ENCODE assay signal across 29 mouse cellular contexts in the genomic region with DNA sequence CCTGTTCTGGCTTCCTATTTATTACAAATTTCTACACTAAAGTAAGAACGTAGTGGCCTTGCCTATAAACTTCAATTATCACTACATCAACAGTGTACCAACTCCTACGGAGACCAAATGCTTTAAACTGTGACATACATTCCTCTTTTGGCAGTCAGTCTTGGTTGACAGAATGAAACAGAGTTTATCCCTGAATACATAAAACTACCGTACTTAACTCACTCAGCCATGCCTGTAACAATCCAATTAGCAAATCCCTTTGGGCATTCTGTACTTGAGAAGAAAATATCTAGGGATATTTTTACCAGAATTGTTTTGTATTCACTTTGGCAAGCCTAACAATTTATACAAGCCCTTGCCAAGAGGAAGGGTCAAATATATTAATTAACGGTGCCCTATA.
A peak's percentile ranks its signal among the peaks of the same experiment; 100 is the strongest.
DNase-seq lines count a peak whose midpoint lies in the region; ATAC-seq and TF ChIP-seq lines count a peak whose summit lies in the region.
"Had no signal": no experiment of that assay in that cellular context is flagged by ENCODE, and none has a peak within 500 bp of the region (broad histone marks: within the 10 kb centered on the region; RNA-seq: fewer than 3 reads in every experiment).

No protein-coding gene starts in this region.

- peak; percentile 67 for DNase-seq in embryonic facial prominence, embryonic 14.5 days (ENCODE audit: low spot score)
- no peak for DNase-seq in embryonic facial prominence, embryonic 10.5 days (ENCODE audit: low spot score)
- no peak for DNase-seq in midbrain, embryonic 11.5 days (ENCODE audit: low spot score, missing footprints)
- DNase-seq in midbrain, embryonic 10.5 days (ENCODE audit: low spot score): no peak
- peak; percentile 54 for DNase-seq in midbrain, postnatal 0 days (ENCODE audit: low spot score)
- no peak for DNase-seq in heart, adult 8-10 months (ENCODE audit: low spot score)
- DNase-seq: adrenal gland, postnatal 10 days; cerebellum, adult 11-12 months; cerebellum, adult 9-11 months; gastrocnemius, postnatal 10 days; kidney, adult 11 months; kidney, postnatal 25 days; thymus, adult 18-20 months; thymus, postnatal 25 days had no signal

- no peak for TF ChIP-seq CTCF in midbrain, postnatal 0 days (IDR thresholded peaks at IDR 0.05)

- H3K4me1 ChIP-seq in embryonic facial prominence, embryonic 14.5 days (ENCODE audit: control insufficient read depth, insufficient read depth, low read length): no peaks in the 10 kb centered on the region
- no peaks in the 10 kb centered on the region for H3K4me1 ChIP-seq in embryonic facial prominence, embryonic 10.5 days
- H3K4me1 ChIP-seq in midbrain, embryonic 11.5 days (ENCODE audit: control insufficient read depth, insufficient read depth, low read length): no peaks in the 10 kb centered on the region
- H3K4me1 ChIP-seq in midbrain, embryonic 10.5 days: no peaks in the 10 kb centered on the region
- no peaks in the 10 kb centered on the region for H3K4me1 ChIP-seq in midbrain, postnatal 0 days (ENCODE audit: insufficient read depth, low read length)
- H3K4me1 ChIP-seq: heart, embryonic 10.5 days; heart, embryonic 15.5 days; hindbrain, embryonic 13.5 days; kidney, embryonic 15.5 days; limb, embryonic 12.5 days; liver, embryonic 15.5 days; lung, embryonic 15.5 days had no signal

- no peaks in the 10 kb centered on the region for H3K9me3 ChIP-seq in embryonic facial prominence, embryonic 14.5 days (ENCODE audit: control insufficient read depth, low read length)
- no peaks in the 10 kb centered on the region for H3K9me3 ChIP-seq in embryonic facial prominence, embryonic 10.5 days
- no peaks in the 10 kb centered on the region for H3K9me3 ChIP-seq in midbrain, embryonic 11.5 days (ENCODE audit: control insufficient read depth, low read length)
- no peaks in the 10 kb centered on the region for H3K9me3 ChIP-seq in midbrain, embryonic 10.5 days (replicated peaks)
- H3K9me3 ChIP-seq in midbrain, postnatal 0 days (ENCODE audit: low read length): no peaks in the 10 kb centered on the region
- H3K9me3 ChIP-seq: G1E; heart, embryonic 10.5 days; heart, embryonic 15.5 days; hindbrain, embryonic 13.5 days; kidney, embryonic 15.5 days; limb, embryonic 12.5 days; liver, embryonic 15.5 days; lung, embryonic 15.5 days had no signal

- no peak; the same call in 1 of the 2 replicates for ATAC-seq in embryonic facial prominence, embryonic 14.5 days (ENCODE audit: low read depth)
- peak; percentile 55; the same call in 1 of the 2 replicates for ATAC-seq in midbrain, embryonic 11.5 days (ENCODE audit: low FRiP score)
- no peak for ATAC-seq in midbrain, postnatal 0 days (ENCODE audit: low FRiP score)
- ATAC-seq in erythroid progenitor cell, adult 5-6 weeks (replicated peaks; ENCODE audit: low FRiP score, poor library complexity, severe bottlenecking): no peak
- ATAC-seq: forebrain, embryonic 16.5 days; inflammation-experienced regulatory T-cells, adult 6 months; Patski had no signal

- no peaks in the 10 kb centered on the region for H3K27me3 ChIP-seq in embryonic facial prominence, embryonic 14.5 days (replicated peaks; ENCODE audit: control insufficient read depth, insufficient read depth, low read length)
- H3K27me3 ChIP-seq in embryonic facial prominence, embryonic 10.5 days (replicated peaks; ENCODE audit: low read depth, poor library complexity, severe bottlenecking): no peaks in the 10 kb centered on the region
- H3K27me3 ChIP-seq in midbrain, embryonic 11.5 days (ENCODE audit: control insufficient read depth, insufficient read depth, low read length): no peaks in the 10 kb centered on the region
- H3K27me3 ChIP-seq in midbrain, embryonic 10.5 days (ENCODE audit: low read depth, poor library complexity, severe bottlenecking): no peaks in the 10 kb centered on the region
- H3K27me3 ChIP-seq in midbrain, postnatal 0 days (ENCODE audit: insufficient read depth, low read length): no peaks in the 10 kb centered on the region
- H3K27me3 ChIP-seq: heart, embryonic 15.5 days; hindbrain, embryonic 13.5 days; kidney, embryonic 15.5 days; limb, embryonic 12.5 days; liver, embryonic 15.5 days; lung, embryonic 15.5 days; Patski had no signal

- H3K4me3 ChIP-seq in embryonic facial prominence, embryonic 14.5 days (ENCODE audit: low read depth, low read length): no peak overlapping the region
- H3K4me3 ChIP-seq in embryonic facial prominence, embryonic 10.5 days: no peak overlapping the region
- H3K4me3 ChIP-seq in midbrain, embryonic 11.5 days (ENCODE audit: low read depth, low read length): no peak overlapping the region
- no peak overlapping the region for H3K4me3 ChIP-seq in midbrain, embryonic 10.5 days
- H3K4me3 ChIP-seq in midbrain, postnatal 0 days (ENCODE audit: low read depth, low read length): no peak overlapping the region
- H3K4me3 ChIP-seq: heart, embryonic 10.5 days; heart, embryonic 15.5 days; hindbrain, embryonic 13.5 days; kidney, embryonic 15.5 days; layer of hippocampus, adult 2 months; left cerebral cortex, adult 2 months; limb, embryonic 12.5 days; liver, embryonic 15.5 days; lung, embryonic 15.5 days had no signal

- no peaks in the 10 kb centered on the region for H3K36me3 ChIP-seq in embryonic facial prominence, embryonic 14.5 days (ENCODE audit: control insufficient read depth, insufficient read depth, low read length)
- H3K36me3 ChIP-seq in embryonic facial prominence, embryonic 10.5 days (replicated peaks): no peaks in the 10 kb centered on the region
- no peaks in the 10 kb centered on the region for H3K36me3 ChIP-seq in midbrain, embryonic 11.5 days (ENCODE audit: control insufficient read depth, insufficient read depth, low read length)
- no peaks in the 10 kb centered on the region for H3K36me3 ChIP-seq in midbrain, embryonic 10.5 days
- no peaks in the 10 kb centered on the region for H3K36me3 ChIP-seq in midbrain, postnatal 0 days (ENCODE audit: insufficient read depth, low read length)
- H3K36me3 ChIP-seq: G1E; heart, embryonic 10.5 days; heart, embryonic 15.5 days; hindbrain, embryonic 13.5 days; kidney, embryonic 15.5 days; limb, embryonic 12.5 days; liver, embryonic 15.5 days; lung, embryonic 15.5 days had no signal

- H3K9ac ChIP-seq in embryonic facial prominence, embryonic 14.5 days (ENCODE audit: low read depth, low read length): no peak overlapping the region
- no peak overlapping the region for H3K9ac ChIP-seq in midbrain, embryonic 11.5 days (ENCODE audit: low read length)
- H3K9ac ChIP-seq in midbrain, postnatal 0 days (replicated peaks; ENCODE audit: low read length, poor library complexity, severe bottlenecking): no peak overlapping the region
- H3K9ac ChIP-seq: heart, embryonic 15.5 days; hindbrain, embryonic 13.5 days; kidney, embryonic 15.5 days; limb, embryonic 12.5 days; liver, embryonic 15.5 days; lung, embryonic 15.5 days had no signal

- H3K27ac ChIP-seq in embryonic facial prominence, embryonic 14.5 days (replicated peaks; ENCODE audit: low read depth, low read length): no peak overlapping the region
- H3K27ac ChIP-seq in embryonic facial prominence, embryonic 10.5 days (replicated peaks): no peak overlapping the region
- H3K27ac ChIP-seq in midbrain, embryonic 11.5 days (ENCODE audit: low read depth, low read length): no peak overlapping the region
- no peak overlapping the region for H3K27ac ChIP-seq in midbrain, embryonic 10.5 days (replicated peaks)
- H3K27ac ChIP-seq in midbrain, postnatal 0 days (ENCODE audit: low read depth, low read length): no peak overlapping the region
- H3K27ac ChIP-seq: heart, embryonic 10.5 days; heart, embryonic 15.5 days; hindbrain, embryonic 13.5 days; kidney, embryonic 15.5 days; layer of hippocampus, adult 2 months; left cerebral cortex, adult 2 months; limb, embryonic 12.5 days; liver, embryonic 15.5 days; lung, embryonic 15.5 days; stomach, postnatal 0 days had no signal

- WGBS in embryonic facial prominence, embryonic 14.5 days: 40% methylated on average over 4 of the region's 4 CpGs
- 67% methylated on average over 4 of the region's 4 CpGs for WGBS in embryonic facial prominence, embryonic 10.5 days
- 37% methylated on average over 4 of the region's 4 CpGs for WGBS in midbrain, embryonic 11.5 days
- 65% methylated on average over 4 of the region's 4 CpGs for WGBS in midbrain, embryonic 10.5 days
- WGBS in midbrain, postnatal 0 days: 15% methylated on average over 4 of the region's 4 CpGs

- no peak overlapping the region for H3K4me2 ChIP-seq in embryonic facial prominence, embryonic 14.5 days (ENCODE audit: low read depth, low read length)
- no peak overlapping the region for H3K4me2 ChIP-seq in midbrain, embryonic 11.5 days
- no peak overlapping the region for H3K4me2 ChIP-seq in midbrain, postnatal 0 days (ENCODE audit: low read depth, low read length, poor library complexity, severe bottlenecking)
- H3K4me2 ChIP-seq: heart, embryonic 15.5 days; hindbrain, embryonic 13.5 days; kidney, embryonic 15.5 days; limb, embryonic 12.5 days; liver, embryonic 15.5 days; lung, embryonic 15.5 days had no signal

Comparison
In these comparisons a context has a peak if more than half of its experiments do, and no peak if none do; other contexts are left out.
1. DNase-seq: peak in embryonic facial prominence, embryonic 14.5 days (single experiment) and midbrain, postnatal 0 days (single experiment); none in embryonic facial prominence, embryonic 10.5 days (single experiment), midbrain, embryonic 11.5 days (single experiment), midbrain, embryonic 10.5 days (single experiment) and heart, adult 8-10 months (single experiment).